Mouse (Mus musculus) Patski (cell line): ENCODE results near the gene Ano2. TPM values are rescaled to one million over a fixed set of nuclear protein-coding genes. Genes with fewer than 3 reads are reported as not detected.

ENCODE experiments used
- ATAC-seq: fragments of 100-300 bp; one replicate; pipeline ENCODE4 v1.8.0; 2021
- CTCF ChIA-PET: fragments of 350-600 bp; sonication (Branson Sonifier 250); formaldehyde crosslinking; loops from one replicate; lab custom pipeline; 2022; ENCODE audit warnings: inconsistent platforms; lab: Charles Lee
- POLR2A ChIA-PET: fragments of 350-600 bp; sonication (Branson Sonifier 250); formaldehyde crosslinking; loops from one replicate; lab custom pipeline; 2022; ENCODE audit warnings: antibody characterized with exemption, inconsistent platforms; lab: Charles Lee
- DNase-seq: peaks from one replicate; pipeline ENCODE4 v3.0.0-alpha.2; 2011; ENCODE audit warnings: low read depth, low spot score
- H3K27me3 ChIP-seq: fragments of 371-371 bp; one replicate; pipeline ENCODE4 v1.5.1; 2021
- CTCF ChIP-seq: fragments of 100-300 bp; IDR thresholded peaks from one replicate; pipeline ENCODE4 v1.5.1; 2021
- in situ Hi-C: fragments of 300-500 bp; cut with MboI; formaldehyde crosslinking; loops from 3 replicates; pipeline ENCODE4 v1.11.1; 2018; ENCODE audit warnings: low pct_unique_long_range_greater_than_20kb, mixed read lengths
- polyA plus RNA-seq: library from polyadenylated mRNA; unstranded; gene quantifications from one replicate; pipeline ENCODE4 v1.2.3, GENCODE M21; 2021

Ano2 gene
- polyA plus RNA-seq, 1 experiment from 2014 or later, result 0.13 TPM

DNA sequence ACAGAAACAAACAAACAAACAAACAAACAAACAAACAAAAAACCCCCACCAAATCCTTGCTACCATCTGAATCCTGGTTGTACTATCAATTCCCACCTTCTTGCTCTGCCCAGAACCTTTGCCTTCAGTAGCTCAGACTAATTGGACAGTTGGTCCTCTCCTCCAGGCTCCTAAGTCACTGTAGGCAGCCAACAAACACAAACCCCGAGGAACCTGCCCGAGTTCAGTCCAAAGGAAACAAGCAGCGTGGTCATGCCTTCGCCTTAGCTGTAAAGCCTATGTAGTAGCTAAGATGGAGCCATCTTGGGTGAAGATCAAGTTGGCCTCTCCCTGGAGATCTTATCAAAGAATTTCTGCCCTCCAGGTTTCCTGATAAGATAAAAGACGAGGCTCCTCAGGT is 362.9 kb downstream of the Ano2 start:
- no peak for TF ChIP-seq CTCF
- ChIA-PET POLR2A (no interaction called here), CTCF (interaction anchor here (1.1 to 1.2 kb wide), 3 partner anchors 8 to 42 kb away, joined by 3 read pairs; no protein-coding TSS in a partner anchor)
- peaks cover 8% of the 10 kb centered on the region for H3K27me3 ChIP-seq
- no peak for DNase-seq
- no peak for ATAC-seq
- in situ Hi-C loops, result no loop called here

DNA sequence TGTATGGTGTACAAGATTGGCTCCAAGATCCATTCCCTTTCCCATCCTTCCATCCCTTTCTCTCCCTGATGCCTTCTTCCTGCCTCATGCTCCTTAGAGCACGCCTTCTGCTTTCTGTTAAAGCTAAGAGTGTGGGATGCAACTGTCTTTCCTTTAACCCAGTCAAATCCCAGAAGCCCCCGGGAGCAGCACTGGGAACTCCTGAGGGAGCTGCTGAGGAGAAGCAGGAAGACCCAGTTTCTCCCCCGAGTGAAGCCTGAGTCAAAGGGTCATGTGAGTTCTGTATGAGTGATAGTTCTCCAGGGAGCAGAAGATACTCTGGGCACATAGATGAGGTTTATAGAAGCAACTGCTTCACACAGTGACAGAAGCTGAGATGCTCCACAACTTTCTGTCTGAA is 367.5 kb downstream of the Ano2 start:
- POLR2A ChIA-PET, result no interaction called here
- H3K27me3 ChIP-seq, result peaks cover 14% of the 10 kb centered on the region
- no peak for TF ChIP-seq CTCF
- CTCF ChIA-PET, result no interaction called here
- ATAC-seq (no peak), DNase-seq (no peak)
- in situ Hi-C loops, result no loop called here

DNA sequence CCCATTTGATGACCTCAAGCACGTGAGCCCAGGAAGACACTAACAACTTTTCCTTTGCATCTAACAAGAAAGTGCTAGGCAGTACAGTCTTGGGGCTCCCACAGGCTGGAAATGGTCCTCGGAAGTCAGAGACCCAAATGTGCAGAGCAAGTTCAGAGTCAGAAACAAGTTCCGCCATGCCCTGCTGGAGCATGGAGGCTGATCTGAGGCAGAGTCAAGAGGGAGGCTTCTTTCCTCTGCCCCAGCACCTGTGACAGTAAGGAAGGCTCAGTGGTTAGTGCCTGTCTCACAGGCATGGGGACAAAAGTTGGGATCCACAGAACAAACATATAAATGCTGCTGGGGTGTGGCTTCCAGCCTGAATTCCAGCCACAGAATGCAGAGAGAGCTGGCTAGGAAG is 390.3 kb downstream of the Ano2 start:
- DNase-seq (no peak), ATAC-seq (no peak)
- ChIA-PET POLR2A (no interaction called here), CTCF (no interaction called here)
- TF ChIP-seq CTCF, result no peak
- in situ Hi-C loops, result no loop called here
- H3K27me3 ChIP-seq, result peaks cover 7% of the 10 kb centered on the region

DNA sequence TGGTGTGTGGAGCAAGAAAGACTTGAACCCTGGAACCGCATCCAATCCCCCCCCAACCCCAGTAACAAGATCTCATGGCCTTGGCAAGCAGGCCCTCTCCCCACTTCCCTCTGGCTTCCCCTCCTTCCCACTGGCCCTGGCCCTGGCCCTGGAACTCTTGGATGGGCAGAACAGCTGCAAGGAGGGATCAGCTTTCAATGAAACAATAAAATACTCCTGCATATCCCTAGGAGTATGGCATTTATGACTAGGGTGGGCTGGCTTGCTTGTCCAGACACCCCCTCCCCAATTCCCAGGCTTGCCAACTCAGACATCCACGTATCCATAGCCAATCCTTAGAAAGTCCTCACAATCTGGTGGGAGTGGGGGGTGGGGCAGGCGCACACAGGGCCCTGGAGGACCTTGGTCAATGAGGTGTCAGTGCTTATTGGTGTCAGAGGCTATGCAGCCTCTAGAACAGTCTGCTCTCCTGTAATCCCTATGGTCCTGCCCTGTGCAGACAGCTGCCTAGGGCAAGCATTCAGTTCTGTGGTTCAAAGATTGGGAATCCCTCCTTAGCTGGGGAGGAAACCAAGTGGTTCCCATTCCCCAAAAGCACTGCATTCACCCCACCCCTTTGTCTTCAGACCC is 396.2 kb downstream of the Ano2 start:
- no peak for TF ChIP-seq CTCF
- DNase-seq (no peak), ATAC-seq (no peak)
- in situ Hi-C loops, result no loop called here
- ChIA-PET CTCF (no interaction called here), POLR2A (no interaction called here)
- H3K27me3 ChIP-seq, result peaks cover 10% of the 10 kb centered on the region

DNA sequence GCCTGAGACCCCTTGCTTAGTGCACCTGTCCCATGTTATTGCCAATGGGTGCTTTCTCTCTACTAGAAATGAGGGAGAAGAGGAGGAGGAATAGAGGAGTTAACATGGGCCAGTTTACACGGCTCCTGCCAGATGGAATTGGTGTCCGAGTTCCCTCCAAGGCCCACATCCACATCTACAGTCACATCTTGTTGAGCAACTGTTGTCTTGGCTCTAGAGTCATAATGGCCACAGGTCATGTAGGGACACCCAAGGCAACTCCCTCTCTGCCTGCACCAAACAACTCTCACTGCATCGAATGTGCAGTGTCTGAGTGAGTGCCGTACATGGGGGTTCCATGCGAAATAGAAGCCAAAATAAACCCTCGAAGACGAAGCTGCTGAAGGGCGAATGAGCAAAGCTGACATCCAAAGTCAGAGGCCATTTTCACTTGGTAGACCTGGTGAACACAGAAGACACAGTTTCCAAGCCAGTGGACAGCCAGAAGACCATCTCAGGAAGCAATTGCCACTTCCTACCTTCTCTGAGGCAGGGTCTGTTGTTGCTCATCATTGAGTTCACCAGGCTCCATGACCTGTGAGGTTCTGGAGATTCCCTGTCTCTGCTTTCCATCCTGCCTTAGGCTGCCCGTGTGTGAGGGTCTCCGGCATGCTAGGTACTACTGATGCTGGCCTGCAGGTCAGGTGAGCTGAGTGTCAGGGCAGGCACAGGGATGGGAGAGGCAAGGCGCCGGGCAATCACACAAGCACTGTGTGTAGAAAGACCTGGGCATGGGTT is 398.5 kb downstream of the Ano2 start:
- POLR2A ChIA-PET, result no interaction called here
- in situ Hi-C loops, result no loop called here
- ATAC-seq (no peak), DNase-seq (no peak)
- H3K27me3 ChIP-seq, result peaks cover 10% of the 10 kb centered on the region
- TF ChIP-seq CTCF, result no peak
- CTCF ChIA-PET, result no interaction called here

Other genes starting within 250 kb of the Ano2 start
- gene Cd9, start 195.6 kb upstream of the Ano2 start, polyA plus RNA-seq, result 298 TPM
- 0.15 TPM for gene Vwf, start 143.6 kb upstream of the Ano2 start, polyA plus RNA-seq